Mouse (Mus musculus) liver, postnatal 0 days (tissue): ENCODE results near the gene Smyd3.

Experiments
- CTCF ChIP-seq: sonication (generic); IDR thresholded peaks from 2 replicates; pipeline ENCODE4 v1.5.1; 2016; ENCODE audit warnings: antibody characterized with exemption, low read depth
- EP300 ChIP-seq: IDR thresholded peaks from 2 replicates; pipeline ENCODE4 v1.6.1; 2016; ENCODE audit warnings: antibody characterized with exemption, low read depth, mild to moderate bottlenecking

DNA sequence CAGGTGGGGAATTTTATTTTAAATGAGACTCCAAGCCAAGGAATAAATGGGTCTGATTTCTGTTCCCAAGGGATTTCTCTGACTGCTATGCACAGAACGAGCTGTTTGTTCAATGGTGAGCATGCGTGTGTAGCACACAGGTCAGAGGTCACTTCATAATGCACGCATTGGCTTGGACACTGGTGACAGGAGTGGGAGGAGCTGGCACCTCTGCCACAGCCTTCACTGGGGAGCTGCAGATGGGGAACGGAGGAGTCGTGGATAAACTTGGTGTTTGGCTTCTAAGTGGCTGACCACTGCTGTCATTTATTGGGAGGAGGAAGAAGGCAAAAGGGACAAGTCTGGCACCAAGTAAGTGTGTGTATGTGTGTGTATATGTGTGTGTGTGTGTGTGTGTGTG lies 421.5 kb downstream of the Smyd3 start:
- TF ChIP-seq CTCF (no peak), EP300 (no peak)
